Mouse (Mus musculus): ENCODE data around the gene Arsj. TPM values are rescaled to one million over a fixed set of nuclear protein-coding genes. Genes with fewer than 3 reads are reported as not detected.

Gene Arsj
- not detected for polyA plus RNA-seq (2017; shearing (Covaris generic))

- no peak for ATAC-seq
These were observed at the start of gene Arsj for GRCm38 (mm10) chr3:126363568-126364505. Arsj (plus strand) TSS chr3:126363684.

GRCm38 (mm10) chr3:126324872-126325498 is 38.5 kb upstream of the Arsj start:
- no peak for ATAC-seq

- ATAC-seq: no peak
These were observed 37.4 kb upstream of the Arsj start for GRCm38 (mm10) chr3:126325891-126326627.

- no peak for ATAC-seq
These were observed 36.7 kb upstream of the Arsj start for GRCm38 (mm10) chr3:126326628-126327325.

- no peak for ATAC-seq
These were observed 28.2 kb upstream of the Arsj start for GRCm38 (mm10) chr3:126335329-126335728.

GRCm38 (mm10) chr3:126344745-126345144 is 18.7 kb upstream of the Arsj start:
- ATAC-seq: no peak

- ATAC-seq: no peak
These were observed 3.7 kb upstream of the Arsj start for GRCm38 (mm10) chr3:126359760-126360159.

- no peak for ATAC-seq
These were observed 1.1 kb upstream of the Arsj start for GRCm38 (mm10) chr3:126362392-126362791.

GRCm38 (mm10) chr3:126362931-126363525 is 456 bp upstream of the Arsj start:
- no peak for ATAC-seq

- no peak for ATAC-seq
These were observed 1.1 kb downstream of the Arsj start for GRCm38 (mm10) chr3:126364555-126364954.

- ATAC-seq: no peak
These were observed 7.1 kb downstream of the Arsj start for GRCm38 (mm10) chr3:126370571-126370970.

- ATAC-seq: no peak
These were observed 9.5 kb downstream of the Arsj start for GRCm38 (mm10) chr3:126372815-126373545.

GRCm38 (mm10) chr3:126373721-126374120 is 10.2 kb downstream of the Arsj start:
- no peak for ATAC-seq

- ATAC-seq: no peak
These were observed 15.8 kb downstream of the Arsj start for GRCm38 (mm10) chr3:126379252-126379651.

GRCm38 (mm10) chr3:126379702-126380101 is 16.2 kb downstream of the Arsj start:
- ATAC-seq: no peak

- ATAC-seq: no peak
These were observed 19.8 kb downstream of the Arsj start for GRCm38 (mm10) chr3:126383276-126383675.

- ATAC-seq: no peak
These were observed 21.4 kb downstream of the Arsj start for GRCm38 (mm10) chr3:126384657-126385438.

GRCm38 (mm10) chr3:126397451-126397850 is 34.0 kb downstream of the Arsj start:
- ATAC-seq: no peak

- ATAC-seq: no peak
These were observed 34.6 kb downstream of the Arsj start for GRCm38 (mm10) chr3:126397985-126398630.

- ATAC-seq: no peak
These were observed 37.2 kb downstream of the Arsj start for GRCm38 (mm10) chr3:126400726-126401125.
